Mouse (Mus musculus) kidney, adult 10 weeks (tissue): ENCODE data around the gene Sim2. TPM values are rescaled to one million over a fixed set of nuclear protein-coding genes. Genes with fewer than 3 reads are reported as not detected.

Experiments
- polyA plus RNA-seq: library from polyadenylated mRNA; stranded (reverse); fragments of 350-450 nt; fragmentation: Illumina TruSeq; extraction: RNeasy Lipid Tissue Mini Kit (QIAGEN cat#74804); gene quantifications from one replicate; pipeline ENCODE4 v1.2.3, GENCODE M21; 2014; ENCODE audit warnings: low read depth, low replicate concordance

The Sim2 gene
- polyA plus RNA-seq: 5.0 TPM

GRCm38 (mm10) chr16:94084711-94085602, at the start of gene Sim2:
TSS of gene Sim2 (plus strand) at chr16:94084931.

Other genes with a start within 250 kb of the Sim2 start
- gene Chaf1b, start 201.0 kb upstream of the Sim2 start, polyA plus RNA-seq: 0.32 TPM
- not detected for gene Cldn14, start 76.1 kb upstream of the Sim2 start, polyA plus RNA-seq
- gene Hlcs, start 228.6 kb downstream of the Sim2 start, polyA plus RNA-seq: 5.5 TPM
- gene Ripply3, start 243.5 kb downstream of the Sim2 start, polyA plus RNA-seq: 5.9 TPM